Mouse (Mus musculus): ENCODE measurements around the gene Uqcrh.

DNA sequence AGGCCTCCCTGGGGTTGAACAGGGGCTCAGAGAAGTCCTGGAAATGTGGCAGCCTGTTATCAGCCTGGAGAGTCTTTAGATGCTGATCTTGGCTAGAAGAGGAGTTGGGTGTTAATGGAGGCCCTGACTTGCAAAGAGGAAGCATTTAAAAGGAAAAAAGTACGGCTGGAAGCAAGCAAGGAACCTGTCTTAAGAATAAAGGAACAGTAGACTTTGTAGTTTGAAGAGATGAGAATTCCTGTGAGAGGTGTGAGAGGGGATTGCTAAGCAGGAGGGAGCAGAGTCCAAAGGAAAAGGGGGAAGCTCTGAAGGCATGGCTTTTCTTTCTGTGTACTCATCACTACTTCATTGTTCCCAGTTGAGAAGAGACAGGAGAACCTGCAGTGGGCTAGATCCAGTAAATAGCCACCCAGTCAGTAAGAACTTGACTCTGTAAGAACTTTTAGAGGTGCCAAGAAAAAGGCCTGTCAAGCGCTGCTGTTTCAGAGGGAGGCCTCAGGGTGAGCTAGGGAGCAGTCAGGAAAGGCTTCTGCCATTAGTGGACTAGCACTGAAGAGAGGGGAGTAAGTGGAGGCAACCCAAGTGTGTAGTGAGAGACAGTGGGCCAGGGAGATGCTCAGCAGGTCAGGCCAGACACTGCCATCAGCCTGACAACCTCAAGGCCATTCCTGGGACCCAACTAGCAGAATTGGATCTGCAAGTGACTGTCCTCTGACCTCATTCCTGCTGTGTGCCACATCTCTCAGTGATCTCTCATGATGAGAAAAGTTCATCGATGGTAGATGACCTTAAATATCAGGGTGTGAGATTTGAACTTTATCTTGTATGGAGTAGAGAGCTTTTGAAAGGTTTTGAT, 2.6 kb upstream of the Uqcrh start:
- TF ChIP-seq CTCF (IDR thresholded peaks at IDR 0.05; ENCODE audit: borderline replicate concordance, insufficient read depth, low read length), result no peak
- TF ChIP-seq POLR2A (IDR thresholded peaks at IDR 0.05; ENCODE audit: low read depth, low read length), result no peak

Measured in embryonic fibroblast, embryonic 13.5 days (primary cell).